Mouse (Mus musculus) midbrain, embryonic 13.5 days (tissue): ENCODE measurements around the gene Eps8l3. TPM values are rescaled to one million over a fixed set of nuclear protein-coding genes. Genes with fewer than 3 reads are reported as not detected.
"Not testable (repeated sequence)": the region's sequence is repeated elsewhere in the genome, so short reads cannot be mapped to it uniquely, and the experiment has no call there.

Experiments used
- ATAC-seq: fragments of 200-750 bp; cut with Nextera tagmentation; 2 replicates; pipeline ENCODE4 v1.8.0; 2017; ENCODE audit warnings: mild to moderate bottlenecking, moderate TSS enrichment, moderate library complexity
- H3K27ac ChIP-seq: fragments of 300-500 bp; sonication (generic); 2 replicates; pipeline ENCODE4 v1.5.1; 2015; ENCODE audit warnings: inconsistent platforms, mild to moderate bottlenecking, moderate library complexity
- H3K27me3 ChIP-seq: fragments of 300-500 bp; sonication (generic); 2 replicates; pipeline ENCODE4 v1.6.1; 2015; ENCODE audit warnings: mild to moderate bottlenecking, inconsistent platforms
- H3K36me3 ChIP-seq: fragments of 300-500 bp; sonication (generic); 2 replicates; pipeline ENCODE4 v1.6.1; 2015; ENCODE audit warnings: mild to moderate bottlenecking, inconsistent platforms
- H3K4me1 ChIP-seq: fragments of 300-500 bp; sonication (generic); replicated peaks from 2 replicates; pipeline ENCODE4 v1.6.1; 2015; ENCODE audit warnings: inconsistent platforms
- H3K4me2 ChIP-seq: fragments of 300-500 bp; sonication (generic); replicated peaks from 2 replicates; pipeline ENCODE4 v1.6.1; 2015; ENCODE audit warnings: moderate library complexity, mild to moderate bottlenecking, inconsistent platforms
- H3K4me3 ChIP-seq: fragments of 300-500 bp; sonication (generic); replicated peaks from 2 replicates; pipeline ENCODE4 v1.5.1; 2015; ENCODE audit warnings: mild to moderate bottlenecking, inconsistent platforms
- H3K9ac ChIP-seq: fragments of 300-500 bp; sonication (generic); replicated peaks from 2 replicates; pipeline ENCODE4 v1.6.1; 2015; ENCODE audit warnings: mild to moderate bottlenecking, inconsistent platforms
- H3K9me3 ChIP-seq: fragments of 300-500 bp; sonication (generic); 2 replicates; pipeline ENCODE4 v1.6.1; 2016; ENCODE audit warnings: mild to moderate bottlenecking, inconsistent platforms
- WGBS: fragments of 180-500 bp; shearing (Covaris S2); methylation state at CpG from one replicate; pipeline ENCODE4 v1.1.7; 2015; 5-methylcytosine and 5-hydroxymethylcytosine counted together
- polyA plus RNA-seq: library from polyadenylated mRNA; unstranded; fragments of >200 nt; fragmentation: Nextera tagmentation; extraction: Ambion mirVana; gene quantifications from 2 replicates; pipeline ENCODE4 v1.2.1, GENCODE M21; 2015

Eps8l3 gene
- polyA plus RNA-seq, 1 experiment from 2014 or later: not detected

DNA sequence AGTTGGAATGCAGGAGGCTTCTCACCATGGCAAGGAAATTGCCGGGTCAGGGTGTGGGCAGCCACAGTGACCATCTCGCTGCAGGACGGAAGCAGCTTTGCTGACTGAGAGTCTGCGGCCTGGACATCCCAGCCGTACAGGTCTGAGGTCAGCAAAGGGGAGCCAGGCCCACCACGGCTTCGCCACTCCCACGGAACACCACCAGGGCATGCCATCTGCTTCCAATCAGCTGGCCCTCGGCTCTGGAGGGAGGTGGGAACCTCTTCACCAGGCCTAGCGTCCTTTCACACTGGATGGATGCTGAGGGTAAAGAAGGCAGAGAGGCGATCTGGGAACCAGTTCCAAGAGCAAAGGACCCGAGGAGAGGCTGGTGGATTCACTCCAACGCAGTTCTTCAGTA lies 21.7 kb upstream of the Eps8l3 start:
- WGBS: 85% methylated on average over 13 of the region's 13 CpGs
- Histone ChIP-seq H3K9me3 (no peaks in the 10 kb centered on the region), H3K36me3 (no peaks in the 10 kb centered on the region), H3K27ac (no peak overlapping the region), H3K27me3 (no peaks in the 10 kb centered on the region), H3K4me2 (no peak overlapping the region), H3K4me1 (peaks cover 7% of the 10 kb centered on the region), H3K9ac (no peak overlapping the region), H3K4me3 (no peak overlapping the region)
- ATAC-seq: no peak

DNA sequence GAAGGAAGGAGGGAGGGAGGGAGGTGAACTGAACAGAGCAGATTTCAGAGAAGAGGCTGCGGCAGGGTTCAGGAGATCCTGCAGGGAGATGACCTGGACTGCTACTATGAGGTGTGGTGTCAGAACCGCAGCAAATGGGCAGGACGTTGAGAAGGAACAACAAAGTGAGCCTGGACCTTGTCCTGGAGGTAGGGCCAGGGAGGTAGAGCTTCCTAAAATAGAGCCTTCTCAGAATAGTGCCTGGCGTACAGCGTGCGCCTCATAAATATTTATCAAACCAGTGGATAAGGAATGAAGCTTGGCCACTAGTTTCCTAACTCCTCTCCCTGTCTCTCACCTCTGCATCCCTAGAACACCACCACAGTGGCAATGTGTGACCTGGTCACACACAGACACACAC lies 19.4 kb upstream of the Eps8l3 start:
- 61% methylated on average over 6 of the region's 6 CpGs for WGBS
- Histone ChIP-seq H3K9ac (no peak overlapping the region), H3K4me1 (no peaks in the 10 kb centered on the region), H3K4me2 (no peak overlapping the region), H3K4me3 (no peak overlapping the region), H3K27ac (no peak overlapping the region), H3K9me3 (no peaks in the 10 kb centered on the region), H3K36me3 (no peaks in the 10 kb centered on the region), H3K27me3 (no peaks in the 10 kb centered on the region)
- ATAC-seq: no peak

GRCm38 (mm10) chr3:107861483-107861882 lies 15.5 kb upstream of the Eps8l3 start:
- not testable (repeated sequence) for ATAC-seq, H3K9ac ChIP-seq, H3K4me1 ChIP-seq, H3K4me2 ChIP-seq, H3K27ac ChIP-seq, H3K9me3 ChIP-seq, H3K4me3 ChIP-seq, H3K27me3 ChIP-seq, H3K36me3 ChIP-seq
- WGBS: 86% methylated on average over 5 of the region's 5 CpGs

GRCm38 (mm10) chr3:107862471-107862870 lies 14.6 kb upstream of the Eps8l3 start:
- WGBS: 77% methylated on average over 2 of the region's 2 CpGs
- Histone ChIP-seq H3K4me1 (peaks cover 2% of the 10 kb centered on the region; the same call in 1 of the 2 replicates), H3K9ac (no peak overlapping the region)

DNA sequence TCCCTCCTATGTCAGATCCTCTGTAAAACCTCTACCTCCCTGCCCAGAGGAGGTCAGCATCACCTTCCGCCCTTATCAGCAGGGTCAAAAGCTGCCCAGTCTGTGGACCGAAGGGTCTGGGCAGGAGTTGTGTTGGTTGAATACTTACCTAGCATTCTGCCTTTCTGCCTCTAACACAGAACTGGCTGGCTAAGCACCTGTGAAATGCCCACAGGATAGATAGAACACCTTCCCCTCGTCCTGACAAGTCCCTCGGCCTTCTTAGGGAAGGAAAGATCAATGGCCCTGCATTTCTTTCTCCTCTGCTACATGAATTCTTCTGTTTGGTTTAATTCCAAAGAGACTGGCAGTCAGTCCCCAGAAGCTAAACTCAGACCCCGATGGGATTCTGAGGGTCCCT lies 13.6 kb upstream of the Eps8l3 start:
- Histone ChIP-seq H3K9ac (no peak overlapping the region), H3K4me1 (peaks cover 5% of the 10 kb centered on the region; the same call in 1 of the 2 replicates), H3K36me3 (no peaks in the 10 kb centered on the region), H3K9me3 (no peaks in the 10 kb centered on the region), H3K27ac (no peak overlapping the region), H3K27me3 (no peaks in the 10 kb centered on the region), H3K4me3 (no peak overlapping the region), H3K4me2 (no peak overlapping the region)
- no peak; the same call in 1 of the 2 replicates for ATAC-seq
- 84% methylated on average over 5 of the region's 5 CpGs for WGBS

More at GRCm38 (mm10) chr3:107862471-107862870, 14.6 kb upstream of the Eps8l3 start:
- Histone ChIP-seq H3K36me3 (no peaks in the 10 kb centered on the region), H3K4me2 (no peak overlapping the region), H3K27me3 (no peaks in the 10 kb centered on the region), H3K4me3 (no peak overlapping the region), H3K27ac (no peak overlapping the region), H3K9me3 (no peaks in the 10 kb centered on the region)
- ATAC-seq: no peak

GRCm38 (mm10) chr3:107863898-107864603 lies 13.0 kb upstream of the Eps8l3 start:
- Histone ChIP-seq H3K36me3 (no peaks in the 10 kb centered on the region), H3K4me1 (peaks cover 11% of the 10 kb centered on the region), H3K4me3 (no peak overlapping the region), H3K27me3 (no peaks in the 10 kb centered on the region), H3K27ac (no peak overlapping the region), H3K4me2 (no peak overlapping the region), H3K9ac (no peak overlapping the region), H3K9me3 (no peaks in the 10 kb centered on the region)
- peak; percentile 86 for ATAC-seq
- WGBS: 4% methylated on average over 2 of the region's 2 CpGs

GRCm38 (mm10) chr3:107865364-107866091 lies 11.5 kb upstream of the Eps8l3 start:
- Histone ChIP-seq H3K4me1 (peaks cover 17% of the 10 kb centered on the region), H3K36me3 (no peaks in the 10 kb centered on the region), H3K4me2 (no peak overlapping the region), H3K9me3 (no peaks in the 10 kb centered on the region), H3K4me3 (no peak overlapping the region), H3K27ac (no peak overlapping the region), H3K9ac (no peak overlapping the region), H3K27me3 (no peaks in the 10 kb centered on the region)
- no peak for ATAC-seq
- WGBS: 76% methylated on average over 10 of the region's 10 CpGs

DNA sequence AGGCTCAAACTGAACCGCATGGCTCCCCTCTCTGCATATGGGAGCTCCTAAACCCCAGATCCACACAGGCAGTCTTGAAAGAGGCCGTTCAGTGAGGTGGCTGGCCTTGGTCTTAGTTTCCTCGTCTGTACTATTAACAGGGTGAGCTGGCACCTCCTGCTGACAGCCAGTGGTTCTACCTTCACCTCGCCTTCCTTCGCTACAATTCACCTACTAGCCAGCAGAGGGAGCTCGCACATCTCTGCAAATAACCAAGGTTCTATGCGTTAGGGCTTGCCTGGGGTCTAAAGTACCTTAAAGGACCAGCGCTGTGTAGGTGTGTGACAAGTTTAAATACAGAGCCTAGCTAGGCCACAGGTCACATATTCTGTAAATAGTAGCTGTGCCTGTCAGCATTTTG lies 9.9 kb upstream of the Eps8l3 start:
- 3% methylated on average over 8 of the region's 8 CpGs for WGBS
- Histone ChIP-seq H3K27me3 (no peaks in the 10 kb centered on the region), H3K36me3 (no peaks in the 10 kb centered on the region), H3K4me3 (no peak overlapping the region), H3K27ac (no peak overlapping the region), H3K9me3 (no peaks in the 10 kb centered on the region), H3K4me1 (peaks cover 17% of the 10 kb centered on the region), H3K9ac (no peak overlapping the region), H3K4me2 (no peak overlapping the region)
- peak; percentile 40 for ATAC-seq

DNA sequence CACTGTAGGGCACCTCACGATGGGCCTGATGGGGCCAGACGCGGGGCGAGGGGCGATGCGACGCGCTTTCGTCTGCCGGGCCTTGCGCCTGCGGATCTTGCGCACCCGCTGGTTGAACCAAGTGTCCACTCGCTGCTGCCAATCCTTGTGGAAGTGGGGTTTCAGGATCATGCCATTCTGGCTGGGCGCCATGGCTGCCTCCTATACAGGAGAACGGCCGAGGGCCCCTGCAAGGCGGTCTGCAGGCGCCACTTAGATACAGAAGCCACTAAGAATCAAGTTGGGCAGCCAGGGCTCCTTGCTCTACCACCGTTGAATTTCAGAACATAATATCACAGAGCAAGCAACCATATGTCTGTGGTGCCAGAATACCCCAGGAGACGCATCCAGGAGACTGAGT lies 8.6 kb upstream of the Eps8l3 start:
- 89% methylated on average over 22 of the region's 22 CpGs for WGBS
- Histone ChIP-seq H3K9ac (no peak overlapping the region), H3K4me1 (peaks cover 17% of the 10 kb centered on the region), H3K27ac (peak overlapping the region; percentile 61), H3K4me3 (no peak overlapping the region), H3K27me3 (no peaks in the 10 kb centered on the region), H3K9me3 (no peaks in the 10 kb centered on the region), H3K4me2 (no peak overlapping the region), H3K36me3 (no peaks in the 10 kb centered on the region)
- ATAC-seq: no peak

- Histone ChIP-seq H3K27me3 (no peaks in the 10 kb centered on the region), H3K9me3 (no peaks in the 10 kb centered on the region), H3K4me3 (no peak overlapping the region), H3K4me1 (peaks cover 17% of the 10 kb centered on the region), H3K36me3 (no peaks in the 10 kb centered on the region), H3K27ac (peak overlapping the region; percentile 61), H3K4me2 (no peak overlapping the region), H3K9ac (no peak overlapping the region)
- WGBS: 7% methylated on average over 7 of the region's 7 CpGs
- peak; percentile 71 for ATAC-seq
These were observed 7.9 kb upstream of the Eps8l3 start for GRCm38 (mm10) chr3:107869097-107869496.

GRCm38 (mm10) chr3:107869925-107870324 lies 7.1 kb upstream of the Eps8l3 start:
- 65% methylated on average over 4 of the region's 4 CpGs for WGBS
- no peak overlapping the region for H3K4me2 ChIP-seq
- H3K36me3 ChIP-seq: no peaks in the 10 kb centered on the region
- no peaks in the 10 kb centered on the region for H3K9me3 ChIP-seq
- H3K9ac ChIP-seq: no peak overlapping the region
- H3K27ac ChIP-seq: no peak overlapping the region
- no peaks in the 10 kb centered on the region for H3K27me3 ChIP-seq
- no peak overlapping the region for H3K4me3 ChIP-seq
- ATAC-seq: no peak
- H3K4me1 ChIP-seq: peaks cover 17% of the 10 kb centered on the region

DNA sequence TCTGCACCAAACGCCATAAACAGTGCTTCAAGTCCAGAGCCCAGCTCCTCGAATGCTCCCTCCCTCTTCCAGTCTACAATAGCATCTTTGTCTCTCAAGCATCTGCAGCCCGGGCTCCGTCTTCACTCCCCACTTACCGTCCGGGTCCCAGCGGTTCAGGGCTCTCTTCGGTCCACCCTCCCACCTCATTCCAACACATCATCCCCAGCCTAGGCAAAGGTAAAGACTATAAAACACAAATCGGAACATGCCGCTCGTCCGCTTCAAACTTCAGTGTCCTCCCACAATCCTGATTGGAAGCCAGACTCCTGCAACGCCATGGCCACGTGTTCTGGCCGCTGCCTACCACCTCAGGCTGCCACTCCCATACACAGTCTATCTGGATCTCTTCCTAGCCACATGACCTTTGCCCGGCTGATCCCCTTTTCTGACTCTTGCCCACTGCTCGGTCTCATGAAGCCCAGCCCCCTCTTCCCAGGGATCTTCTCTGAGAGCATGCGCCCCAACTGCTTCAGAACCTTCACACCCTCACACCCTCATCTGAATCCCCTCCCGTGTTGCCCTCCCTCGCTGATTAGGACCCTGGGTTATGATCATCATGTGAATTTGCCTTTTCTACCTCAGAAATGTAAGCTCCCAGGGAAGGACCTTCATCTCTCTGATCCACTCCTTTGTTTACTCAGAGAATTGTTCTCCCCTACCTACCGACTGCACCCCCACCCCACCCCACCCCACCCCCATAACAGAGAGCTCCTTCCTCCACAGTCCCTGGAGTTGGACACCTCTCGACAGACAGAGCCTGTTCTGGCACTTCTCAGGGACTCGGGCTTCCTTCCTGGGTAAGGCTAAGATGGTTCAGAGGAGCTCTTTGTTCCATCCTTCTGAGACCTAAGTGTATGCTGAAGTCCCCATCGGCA lies 3.4 kb upstream of the Eps8l3 start:
- no peak overlapping the region for H3K9ac ChIP-seq
- peaks cover 11% of the 10 kb centered on the region for H3K4me1 ChIP-seq
- no peaks in the 10 kb centered on the region for H3K36me3 ChIP-seq
- H3K27me3 ChIP-seq: no peaks in the 10 kb centered on the region
- H3K4me3 ChIP-seq: no peak overlapping the region
- H3K27ac ChIP-seq: no peak overlapping the region
- 74% methylated on average over 24 of the region's 24 CpGs for WGBS
- ATAC-seq: no peak
- H3K9me3 ChIP-seq: no peaks in the 10 kb centered on the region
- no peak overlapping the region for H3K4me2 ChIP-seq
